Mouse (Mus musculus): Measurements from ENCODE around the gene Fam83b.

DNA sequence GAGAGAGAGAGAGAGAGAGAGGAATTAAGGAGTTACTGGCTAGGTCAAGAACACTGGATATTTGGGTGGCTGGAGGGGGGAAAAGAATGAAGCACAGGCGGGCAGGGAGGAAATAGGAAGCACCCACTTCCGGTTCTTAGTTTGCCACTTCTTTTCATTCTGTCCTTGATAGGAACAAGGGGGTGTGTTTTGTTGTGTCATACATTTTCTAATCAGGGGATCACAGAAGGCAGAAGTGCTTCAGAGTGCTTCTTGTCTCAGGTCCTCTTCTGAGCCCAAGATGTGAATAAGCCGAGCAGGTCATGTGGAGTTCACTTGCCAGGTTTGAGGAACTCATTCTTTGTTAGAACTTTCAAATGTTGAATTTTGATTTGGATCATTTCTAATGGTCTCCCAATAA lies 86.8 kb downstream of the Fam83b start:
- TF ChIP-seq CTCF (IDR thresholded peaks at IDR 0.05), result no peak
- no peak for TF ChIP-seq EP300 (IDR thresholded peaks at IDR 0.05)
